Mouse (Mus musculus): ENCODE measurements around the gene Tex11.

DNA sequence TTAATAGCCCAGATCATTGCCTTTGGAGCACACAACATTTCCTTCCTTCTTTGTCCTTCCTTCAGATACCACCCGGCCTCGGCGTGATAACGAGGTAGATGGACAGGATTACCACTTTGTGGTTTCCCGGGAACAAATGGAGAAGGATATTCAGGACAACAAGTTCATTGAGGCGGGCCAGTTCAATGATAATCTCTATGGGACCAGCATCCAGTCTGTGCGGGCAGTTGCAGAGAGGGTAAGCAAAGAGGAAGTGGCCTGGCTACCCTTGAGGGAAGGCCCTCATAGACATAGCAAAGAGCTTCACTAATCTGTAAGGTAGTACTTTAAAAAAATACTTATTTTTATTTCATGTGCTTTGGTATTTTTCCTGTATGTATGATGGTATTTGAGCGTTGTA is 245.3 kb downstream of the Tex11 start:
- TF ChIP-seq POLR2A (IDR thresholded peaks at IDR 0.05; ENCODE audit: borderline replicate concordance, extremely low read depth, insufficient read depth, insufficient read length, poor library complexity, severe bottlenecking), result no peak
- TF ChIP-seq CTCF (IDR thresholded peaks at IDR 0.05; ENCODE audit: borderline replicate concordance, extremely low read depth, insufficient read depth, insufficient read length), result no peak

Measured in brain, embryonic 14.5 days (tissue).